Mouse (Mus musculus): ENCODE data around the gene Rer1. TPM values are rescaled to one million over a fixed set of nuclear protein-coding genes. Genes with fewer than 3 reads are reported as not detected.
A peak's percentile ranks its signal among the peaks of the same experiment; 100 is the strongest.
"Not testable (repeated sequence)": the region's sequence is repeated elsewhere in the genome, so short reads cannot be mapped to it uniquely, and the experiment has no call there.

Rer1 gene
- total RNA-seq, 2 experiments from 2014 or later: 67.0 to 69.1 TPM

DNA sequence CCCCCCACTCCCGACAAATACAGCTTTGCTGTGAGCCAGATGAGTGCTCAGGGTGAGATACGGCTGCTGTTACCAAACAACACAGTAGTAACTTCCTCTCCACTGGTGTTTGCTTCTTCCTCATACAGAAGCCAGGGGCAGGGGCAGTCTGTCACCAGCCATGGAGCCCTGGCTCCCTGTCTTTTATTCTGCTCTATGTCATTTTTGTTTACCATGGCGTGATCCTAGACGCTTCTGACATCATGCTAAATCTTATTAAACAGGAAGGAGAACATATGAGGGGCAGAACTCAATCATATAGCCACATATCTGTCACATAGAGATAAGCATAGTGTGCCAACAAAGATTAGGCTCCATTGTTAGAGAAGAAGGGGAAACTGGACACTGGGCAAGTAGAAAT lies 30.4 kb upstream of the Rer1 start:
- DNase-seq (ENCODE audit: low spot score in 2 of 2): no peak

DNA sequence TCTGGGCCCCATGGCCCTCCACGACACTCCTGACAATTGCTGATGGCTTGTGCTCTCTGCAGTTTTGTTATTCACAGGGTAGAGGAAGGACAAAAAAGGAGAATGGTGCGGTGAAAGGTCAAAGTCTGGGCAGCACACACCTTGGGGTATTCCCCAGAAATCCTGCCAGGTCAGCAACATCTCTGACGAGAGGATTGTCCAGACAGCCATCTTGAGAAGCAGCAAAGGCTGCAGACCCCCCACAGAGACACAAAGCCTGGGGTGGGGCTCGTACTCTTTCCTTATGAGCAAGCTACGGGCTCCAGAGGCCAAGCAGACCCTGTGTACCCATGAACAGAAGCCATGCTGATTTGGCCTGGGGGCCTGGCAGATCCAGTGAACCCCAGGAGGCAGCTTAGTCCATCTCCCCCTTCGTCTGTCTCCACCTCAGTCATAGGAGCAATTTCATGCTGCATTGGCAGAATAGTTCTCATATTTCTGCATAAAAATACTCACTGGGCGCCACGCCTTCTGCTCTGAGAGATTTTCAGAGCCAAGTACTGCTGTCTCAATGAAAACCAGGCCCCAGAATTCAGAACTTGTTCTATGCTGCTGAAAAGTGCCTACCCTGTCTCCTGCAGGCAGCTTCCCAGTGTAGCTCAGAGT lies 27.7 kb upstream of the Rer1 start:
- no peak for DNase-seq (ENCODE audit: low spot score in 2 of 2)

- no peak for DNase-seq (ENCODE audit: low spot score in 2 of 2)
Observed at GRCm38 (mm10) chr4:155109471-155109870, 23.3 kb upstream of the Rer1 start.

DNA sequence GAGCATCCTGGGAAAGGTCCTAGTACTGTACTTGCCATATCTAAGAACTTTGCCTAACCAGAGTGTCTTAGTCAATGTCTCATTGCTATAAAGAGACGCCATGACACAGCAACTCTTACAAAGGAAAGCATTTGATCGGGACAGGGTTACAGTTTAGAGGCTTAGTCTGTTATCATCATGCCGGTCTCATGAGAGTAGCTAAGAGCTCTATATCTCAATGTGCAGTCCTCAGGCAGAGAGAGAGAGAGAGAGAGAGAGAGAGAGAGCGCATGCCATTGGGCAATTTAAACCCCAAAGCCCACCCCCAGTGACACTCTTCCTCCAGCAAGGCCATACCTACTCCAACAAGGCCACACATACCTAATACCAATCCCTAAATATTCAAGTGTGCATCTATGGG lies 21.7 kb upstream of the Rer1 start:
- DNase-seq (ENCODE audit: low spot score in 2 of 2): no peak

DNA sequence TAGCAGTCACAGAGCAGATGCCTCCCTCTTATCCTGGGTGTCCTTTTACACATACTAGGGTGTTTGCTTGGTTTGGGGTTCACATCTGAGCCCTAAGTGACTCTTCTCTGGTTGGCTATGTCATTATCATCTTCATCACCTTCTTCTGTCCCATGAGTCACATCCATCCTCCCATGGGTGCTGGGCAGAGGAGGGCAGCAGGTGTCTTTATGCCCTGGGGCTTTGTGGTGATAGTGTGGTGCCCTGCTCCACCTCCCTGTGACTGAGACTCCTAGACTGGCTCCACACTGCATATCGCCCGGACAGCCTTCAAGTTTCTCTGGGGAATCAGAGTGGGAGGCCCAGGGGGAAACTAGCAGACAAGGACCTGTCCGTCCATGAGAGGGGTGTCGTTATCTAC lies 12.4 kb upstream of the Rer1 start:
- DNase-seq (ENCODE audit: low spot score in 2 of 2): no peak

GRCm38 (mm10) chr4:155097452-155097851 lies 11.3 kb upstream of the Rer1 start:
- no peak for DNase-seq (ENCODE audit: low spot score in 2 of 2)

DNA sequence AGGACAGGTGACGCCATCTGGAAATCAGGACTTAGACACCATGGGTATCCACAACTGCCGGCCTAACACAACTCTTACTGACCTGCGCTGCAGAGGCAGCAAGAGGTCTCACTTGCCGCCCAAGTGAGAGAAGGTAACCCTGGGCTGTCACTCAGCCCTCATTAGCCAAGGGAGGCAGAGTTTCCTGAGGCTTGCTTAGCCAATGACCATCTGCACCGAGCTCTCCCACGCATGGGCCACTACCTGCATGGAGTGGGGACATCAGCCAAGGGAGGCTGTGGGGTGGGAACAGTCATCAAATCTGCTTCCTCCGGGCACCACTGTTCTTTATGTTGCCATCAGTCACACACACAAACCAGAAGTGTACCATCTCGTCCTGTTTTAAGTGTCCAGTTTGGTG lies 9.8 kb upstream of the Rer1 start:
- DNase-seq (ENCODE audit: low spot score in 2 of 2): no peak

GRCm38 (mm10) chr4:155095238-155095900 lies 9.2 kb upstream of the Rer1 start:
- peak; percentile 90 for DNase-seq (ENCODE audit: low spot score in 2 of 2)

GRCm38 (mm10) chr4:155094565-155094964 lies 8.4 kb upstream of the Rer1 start:
- peak in 1 of 2 experiments; percentile 46 for DNase-seq (ENCODE audit: low spot score in 2 of 2)

DNA sequence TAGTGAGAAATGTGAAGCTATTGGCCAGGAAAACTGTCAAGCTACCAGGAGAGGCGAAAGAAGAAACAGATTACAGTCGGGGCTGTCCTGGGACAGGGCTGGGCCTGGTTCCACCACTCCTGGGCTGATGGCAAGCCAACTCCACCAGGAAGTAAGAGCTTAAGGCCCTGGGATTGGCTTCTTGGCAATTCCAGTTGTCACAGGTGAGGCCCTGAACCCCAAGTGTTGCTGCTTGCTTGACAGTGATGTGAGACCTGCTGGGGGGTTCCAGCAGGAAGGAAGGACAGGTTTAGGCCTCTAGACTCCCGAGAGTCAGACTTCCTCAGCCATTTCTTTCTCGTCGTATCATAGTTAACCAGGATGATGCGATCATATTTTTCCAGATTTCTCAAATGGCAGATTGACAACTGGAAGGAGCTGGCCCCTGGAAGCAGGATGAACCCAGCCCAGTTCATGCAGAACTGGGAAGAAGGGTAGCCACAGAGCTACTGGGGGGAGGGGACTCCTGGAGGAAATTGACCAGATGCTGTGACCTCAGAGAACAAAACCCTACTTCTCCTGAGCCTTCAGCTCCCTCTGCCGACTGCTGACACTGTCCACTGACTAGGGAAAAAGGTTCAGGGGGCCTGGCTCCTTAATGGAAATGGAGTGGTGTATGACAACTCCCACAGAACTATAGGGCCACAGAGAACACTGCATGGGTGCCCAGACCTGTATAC lies 7.4 kb upstream of the Rer1 start:
- DNase-seq (ENCODE audit: low spot score in 2 of 2): no peak

DNA sequence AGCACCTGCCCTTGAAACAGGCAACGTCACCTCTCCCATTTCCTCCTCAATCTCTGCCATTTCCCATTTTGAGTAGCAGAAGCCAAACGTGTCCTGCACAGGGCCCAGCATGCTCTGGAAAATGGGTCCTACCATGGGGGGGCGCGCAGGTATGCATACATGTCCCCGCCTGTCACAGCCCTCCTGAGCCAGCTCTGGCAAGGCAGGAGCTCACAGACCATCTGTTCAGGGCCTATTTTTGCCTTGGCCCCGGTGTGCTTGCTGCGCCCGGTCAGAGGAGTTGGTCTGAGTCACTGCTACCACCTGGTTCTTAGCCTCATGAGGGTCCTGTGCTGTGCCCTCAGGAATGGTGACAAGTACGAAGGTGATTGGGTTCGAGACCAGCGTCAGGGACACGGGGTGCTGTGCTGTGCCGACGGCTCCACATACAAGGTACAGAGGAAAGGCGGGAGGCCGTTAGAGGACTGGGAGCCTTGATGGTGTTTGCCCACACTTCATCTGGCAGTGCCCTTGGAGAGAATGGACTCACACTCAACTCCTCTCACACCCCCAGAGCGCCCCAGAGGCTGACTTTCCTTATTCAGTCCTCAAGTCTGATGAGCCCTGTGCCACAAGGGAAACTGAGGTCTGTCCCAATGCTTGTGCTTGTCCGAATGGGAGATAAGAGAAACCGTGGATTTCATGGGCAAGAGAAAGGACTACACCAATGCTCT lies 6.7 kb upstream of the Rer1 start:
- DNase-seq (ENCODE audit: low spot score in 2 of 2): no peak

- no peak for DNase-seq (ENCODE audit: low spot score in 2 of 2)
Observed at GRCm38 (mm10) chr4:155090688-155091449, 4.7 kb upstream of the Rer1 start.

DNA sequence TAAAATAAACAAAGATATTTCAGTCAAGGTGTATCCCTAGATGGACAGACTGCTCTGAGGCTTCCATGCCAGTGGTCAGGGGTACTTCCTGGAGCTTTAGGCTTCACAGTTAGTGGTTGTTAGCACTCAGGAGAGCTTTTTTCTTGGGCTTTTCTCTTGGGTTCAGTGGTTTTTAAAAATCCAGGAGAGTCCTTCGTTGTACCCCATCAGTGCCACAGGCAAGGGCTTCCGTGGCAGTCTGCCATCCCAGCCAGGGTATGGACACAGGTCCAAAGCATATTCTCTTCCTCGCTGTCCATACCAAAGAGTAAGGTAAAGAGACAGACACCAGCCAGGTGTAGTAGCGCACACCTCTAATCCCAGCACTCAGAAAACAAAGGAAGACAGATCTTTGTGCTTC lies 4.0 kb upstream of the Rer1 start:
- DNase-seq (ENCODE audit: low spot score in 2 of 2): no peak

DNA sequence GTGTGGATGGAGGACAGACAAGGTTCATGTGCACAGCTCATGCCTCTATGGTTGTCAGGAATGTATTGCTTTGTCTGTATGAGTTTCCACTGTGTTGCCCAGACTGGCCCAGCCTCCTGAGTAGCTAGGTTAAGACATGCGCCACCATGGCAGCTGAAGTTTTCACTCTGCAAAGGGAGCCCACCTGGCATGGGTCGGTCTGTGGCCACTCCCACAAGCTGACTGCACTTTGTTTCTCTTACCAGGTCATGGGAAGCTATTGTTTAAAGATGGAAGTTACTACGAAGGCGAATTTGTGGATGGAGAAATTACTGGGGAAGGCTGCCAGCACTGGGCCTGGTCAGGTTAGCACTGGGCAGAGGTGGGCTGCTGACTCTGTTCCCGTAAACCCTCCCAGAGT lies 3.1 kb upstream of the Rer1 start:
- DNase-seq (ENCODE audit: low spot score in 2 of 2): no peak

- DNase-seq (ENCODE audit: low spot score in 2 of 2): no peak
Observed at GRCm38 (mm10) chr4:155085206-155086107, 725 bp downstream of the Rer1 start.

DNA sequence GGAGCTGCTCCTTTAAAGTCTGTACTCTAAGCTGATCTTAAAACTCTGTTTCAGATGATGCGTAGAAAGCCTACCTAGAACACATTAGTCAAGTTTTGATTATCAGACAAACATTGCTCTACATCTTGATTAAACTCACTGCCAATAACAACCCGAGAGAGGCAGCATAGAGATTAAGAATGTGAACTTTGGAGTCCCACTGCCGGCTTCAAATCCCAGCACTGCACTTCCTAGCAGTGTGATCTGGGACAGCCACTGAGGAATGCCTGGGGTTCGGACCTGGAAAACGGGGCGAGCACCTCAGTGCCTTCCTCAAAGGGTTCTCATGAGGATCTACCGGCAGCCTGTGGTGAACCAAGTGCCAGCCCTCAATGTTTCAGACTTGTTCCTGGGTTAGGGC lies 1.8 kb downstream of the Rer1 start:
- no peak for DNase-seq (ENCODE audit: low spot score in 2 of 2)

GRCm38 (mm10) chr4:155083553-155083952 lies 2.6 kb downstream of the Rer1 start:
- no peak for DNase-seq (ENCODE audit: low spot score in 2 of 2)

DNA sequence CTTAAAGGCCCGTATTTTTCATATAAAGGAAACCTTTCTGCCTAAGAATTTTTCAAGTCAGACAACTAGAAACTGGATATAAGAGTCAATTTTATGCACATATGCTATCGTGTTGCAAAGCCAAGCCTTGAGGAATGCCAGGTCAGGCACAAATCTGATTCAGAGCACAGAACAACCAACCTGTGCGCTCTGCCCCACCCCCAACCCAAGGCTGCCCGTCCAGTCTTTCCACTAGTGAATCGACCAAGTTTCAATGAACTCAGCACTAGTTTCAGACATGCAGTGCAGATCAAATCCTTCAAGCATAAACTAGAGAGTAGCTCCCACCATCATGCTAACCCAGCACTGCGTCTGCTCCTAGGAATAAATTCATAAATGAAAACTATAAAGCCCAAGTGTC lies 6.5 kb downstream of the Rer1 start:
- DNase-seq (ENCODE audit: low spot score in 2 of 2): no peak

GRCm38 (mm10) chr4:155078808-155079207 lies 7.4 kb downstream of the Rer1 start:
- not testable (repeated sequence) for DNase-seq (ENCODE audit: low spot score in 2 of 2)

DNA sequence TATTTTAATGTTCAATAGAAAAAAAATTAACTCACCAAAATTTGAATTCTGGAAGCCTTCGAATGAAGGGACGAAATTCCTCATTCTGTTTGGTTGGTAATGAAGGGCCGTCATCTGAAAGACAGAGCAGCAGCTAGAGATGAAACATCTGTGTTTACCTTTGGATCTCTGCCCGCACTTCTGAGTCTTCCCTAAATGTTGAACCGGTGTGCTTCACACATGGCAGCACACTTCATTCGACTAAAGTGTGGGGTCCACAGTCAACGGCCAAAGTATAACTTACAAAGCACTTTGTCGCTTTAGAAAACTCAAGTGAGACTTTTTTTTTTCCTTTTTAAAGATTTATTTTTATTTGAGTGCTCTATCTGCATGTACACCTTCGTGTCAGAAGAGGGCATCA lies 9.5 kb downstream of the Rer1 start:
- no peak for DNase-seq (ENCODE audit: low spot score in 2 of 2)
